Mouse (Mus musculus) heart, embryonic 10.5 days (tissue): Measurements from ENCODE around the gene Gm31571. TPM values are rescaled to one million over a fixed set of nuclear protein-coding genes. Genes with fewer than 3 reads are reported as not detected.
"Not testable (repeated sequence)": the region's sequence is repeated elsewhere in the genome, so short reads cannot be mapped to it uniquely, and the experiment has no call there.

Experiments used
- DNase-seq: peaks from one replicate; pipeline ENCODE4 v3.0.0-alpha.2; 2017; ENCODE audit warnings: low spot score
- H3K27ac ChIP-seq: fragments of 300-500 bp; sonication (generic); 2 replicates; pipeline ENCODE4 v1.5.1; 2016; ENCODE audit warnings: mild to moderate bottlenecking
- H3K27me3 ChIP-seq: fragments of 300-500 bp; sonication (generic); 2 replicates; pipeline ENCODE4 v1.6.1; 2016; ENCODE audit warnings: mild to moderate bottlenecking; ENCODE audit not compliant: poor library complexity, insufficient read depth, severe bottlenecking
- H3K36me3 ChIP-seq: fragments of 300-500 bp; sonication (generic); 2 replicates; pipeline ENCODE4 v1.6.1; 2016; ENCODE audit warnings: mild to moderate bottlenecking, moderate library complexity
- H3K4me1 ChIP-seq: fragments of 300-500 bp; sonication (generic); 2 replicates; pipeline ENCODE4 v1.6.1; 2016; ENCODE audit warnings: mild to moderate bottlenecking
- H3K4me3 ChIP-seq: fragments of 300-500 bp; sonication (generic); 2 replicates; pipeline ENCODE4 v1.5.1; 2016; ENCODE audit warnings: mild to moderate bottlenecking, moderate library complexity
- H3K9me3 ChIP-seq: fragments of 300-500 bp; sonication (generic); 2 replicates; pipeline ENCODE4 v1.6.1; 2016; ENCODE audit warnings: mild to moderate bottlenecking, moderate library complexity
- WGBS: fragments of 180-500 bp; shearing (Covaris S2); methylation state at CpG from one replicate; pipeline ENCODE4 v1.1.7; 2016; 5-methylcytosine and 5-hydroxymethylcytosine counted together
- polyA plus RNA-seq: library from polyadenylated mRNA; unstranded; fragments of >200 nt; fragmentation: Nextera tagmentation; extraction: Ambion mirVana; gene quantifications from 2 replicates; pipeline ENCODE4 v1.2.1, GENCODE M21; 2016

Gm31571 gene
- polyA plus RNA-seq: not detected in 2 replicates

GRCm38 (mm10) chrY:22051253-22051652 lies at the start of gene Gm31571:
Gm31571 (minus strand) TSS chrY:22051353.
- DNase-seq, H3K9me3 ChIP-seq, H3K27ac ChIP-seq, H3K4me1 ChIP-seq, H3K27me3 ChIP-seq, H3K36me3 ChIP-seq, H3K4me3 ChIP-seq: not testable (repeated sequence)
- no CpG with 5 or more reads among the region's 6 CpGs for WGBS
